Mouse (Mus musculus) CH12.LX (cell line): ENCODE measurements around the gene Cfap20.

ENCODE experiments used
- CHD2 ChIP-seq: IDR thresholded peaks from 2 replicates; pipeline ENCODE4 v1.6.1; 2011; ENCODE audit warnings: low read length, improper control_type of control experiment
- ETS1 ChIP-seq: conservative IDR thresholded peaks from 2 replicates; pipeline ENCODE4 v1.6.1; 2012; ENCODE audit warnings: low read depth, mild to moderate bottlenecking, inconsistent platforms, low read length, improper control_type of control experiment, moderate library complexity
- POLR2A ChIP-seq: IDR thresholded peaks from 2 replicates; pipeline ENCODE4 v1.6.1; 2011; ENCODE audit warnings: low read depth, mild to moderate bottlenecking, improper control_type of control experiment, low read length

- no peak for TF ChIP-seq POLR2A
- TF ChIP-seq CHD2 = no peak
- TF ChIP-seq ETS1 = no peak
These were observed 35.3 kb upstream of the Cfap20 start for GRCm38 (mm10) chr8:95470008-95470407.
